Mouse (Mus musculus) kidney, embryonic 16.5 days (tissue): ENCODE results near the gene Hip1. TPM values are rescaled to one million over a fixed set of nuclear protein-coding genes. Genes with fewer than 3 reads are reported as not detected.

Experiments
- ATAC-seq: fragments of 200-750 bp; cut with Nextera tagmentation; 2 replicates; pipeline ENCODE4 v1.8.0; 2017; ENCODE audit warnings: moderate TSS enrichment; ENCODE audit not compliant: low FRiP score, low TSS enrichment
- H3K27ac ChIP-seq: fragments of 300-500 bp; sonication (generic); 2 replicates; pipeline ENCODE4 v1.5.1; 2014; ENCODE audit warnings: low read length
- H3K27me3 ChIP-seq: fragments of 300-500 bp; sonication (generic); 2 replicates; pipeline ENCODE4 v1.6.1; 2014; ENCODE audit warnings: low read length, control low read depth, mixed read lengths; ENCODE audit not compliant: insufficient read depth
- H3K36me3 ChIP-seq: fragments of 300-500 bp; sonication (generic); 2 replicates; pipeline ENCODE4 v1.6.1; 2014; ENCODE audit warnings: low read length, control low read depth, mixed read lengths; ENCODE audit not compliant: insufficient read depth
- H3K4me1 ChIP-seq: fragments of 300-500 bp; sonication (generic); 2 replicates; pipeline ENCODE4 v1.6.1; 2014; ENCODE audit warnings: low read length, control low read depth, mixed read lengths; ENCODE audit not compliant: insufficient read depth
- H3K4me2 ChIP-seq: fragments of 300-500 bp; sonication (generic); replicated peaks from 2 replicates; pipeline ENCODE4 v1.6.1; 2014; ENCODE audit warnings: low read depth, low read length
- H3K4me3 ChIP-seq: fragments of 300-500 bp; sonication (generic); 2 replicates; pipeline ENCODE4 v1.5.1; 2014; ENCODE audit warnings: mild to moderate bottlenecking, low read length
- H3K9ac ChIP-seq: fragments of 300-500 bp; sonication (generic); replicated peaks from 2 replicates; pipeline ENCODE4 v1.6.1; 2014; ENCODE audit warnings: low read length
- H3K9me3 ChIP-seq: fragments of 300-500 bp; sonication (generic); 2 replicates; pipeline ENCODE4 v1.6.1; 2016; ENCODE audit warnings: low read length, control low read depth
- WGBS: fragments of 180-500 bp; shearing (Covaris S2); extraction: QIAGEN DNeasy Blood & Tissue Kit; methylation state at CpG from one replicate; pipeline ENCODE4 v1.1.7; 2014; 5-methylcytosine and 5-hydroxymethylcytosine counted together
- polyA plus RNA-seq: library from polyadenylated mRNA; unstranded; fragments of >200 nt; fragmentation: Nextera tagmentation; extraction: Ambion mirVana; gene quantifications from 2 replicates; pipeline ENCODE4 v1.2.1, GENCODE M21; 2015

Hip1 gene
- polyA plus RNA-seq, 1 experiment from 2014 or later, result 37.1 TPM

- no peak overlapping the region for H3K4me3 ChIP-seq
- WGBS, result 88% methylated on average over 2 of the region's 2 CpGs
- no peaks in the 10 kb centered on the region for H3K27me3 ChIP-seq
- no peak overlapping the region for H3K4me2 ChIP-seq
- H3K36me3 ChIP-seq, result no peaks in the 10 kb centered on the region
- no peak overlapping the region for H3K27ac ChIP-seq
- no peak overlapping the region for H3K9ac ChIP-seq
- no peak for ATAC-seq
- H3K9me3 ChIP-seq, result no peaks in the 10 kb centered on the region
- H3K4me1 ChIP-seq, result peaks cover 10% of the 10 kb centered on the region
Measured at GRCm38 (mm10) chr5:135496489-135496888, 48.4 kb downstream of the Hip1 start.

GRCm38 (mm10) chr5:135495471-135495870 is 49.4 kb downstream of the Hip1 start:
- H3K4me2 ChIP-seq, result no peak overlapping the region
- H3K27me3 ChIP-seq, result no peaks in the 10 kb centered on the region
- no peaks in the 10 kb centered on the region for H3K36me3 ChIP-seq
- WGBS, result 95% methylated on average over 8 of the region's 8 CpGs
- H3K4me3 ChIP-seq, result no peak overlapping the region
- no peak overlapping the region for H3K27ac ChIP-seq
- H3K9me3 ChIP-seq, result no peaks in the 10 kb centered on the region
- ATAC-seq, result no peak
- H3K9ac ChIP-seq, result no peak overlapping the region
- H3K4me1 ChIP-seq, result peaks cover 6% of the 10 kb centered on the region; the same call in 1 of the 2 replicates

GRCm38 (mm10) chr5:135494183-135494910 is 50.6 kb downstream of the Hip1 start:
- no peaks in the 10 kb centered on the region for H3K27me3 ChIP-seq
- 87% methylated on average over 13 of the region's 13 CpGs for WGBS
- no peak overlapping the region for H3K4me2 ChIP-seq
- H3K9ac ChIP-seq, result no peak overlapping the region
- peaks cover 10% of the 10 kb centered on the region for H3K4me1 ChIP-seq
- H3K9me3 ChIP-seq, result no peaks in the 10 kb centered on the region
- 0 out of 2 replicates have a peak, but pooled peaks have one; percentile 57 for ATAC-seq
- H3K27ac ChIP-seq, result no peak overlapping the region
- no peak overlapping the region for H3K4me3 ChIP-seq
- H3K36me3 ChIP-seq, result no peaks in the 10 kb centered on the region

- Histone ChIP-seq H3K9ac (no peak overlapping the region), H3K27me3 (no peaks in the 10 kb centered on the region), H3K27ac (no peak overlapping the region), H3K36me3 (no peaks in the 10 kb centered on the region), H3K4me1 (peaks cover 12% of the 10 kb centered on the region), H3K4me3 (no peak overlapping the region), H3K4me2 (no peak overlapping the region), H3K9me3 (no peaks in the 10 kb centered on the region)
- 85% methylated on average over 3 of the region's 3 CpGs for WGBS
- ATAC-seq, result no peak
Measured at GRCm38 (mm10) chr5:135493095-135493494, 51.8 kb downstream of the Hip1 start.

GRCm38 (mm10) chr5:135492126-135492525 is 52.8 kb downstream of the Hip1 start:
- peaks cover 16% of the 10 kb centered on the region for H3K4me1 ChIP-seq
- H3K27me3 ChIP-seq, result no peaks in the 10 kb centered on the region
- ATAC-seq, result no peak
- WGBS, result 84% methylated on average over 2 of the region's 2 CpGs
- no peak overlapping the region for H3K27ac ChIP-seq
- no peak overlapping the region for H3K4me3 ChIP-seq
- H3K4me2 ChIP-seq, result no peak overlapping the region
- H3K36me3 ChIP-seq, result no peaks in the 10 kb centered on the region
- H3K9me3 ChIP-seq, result no peaks in the 10 kb centered on the region
- no peak overlapping the region for H3K9ac ChIP-seq

- 4% methylated on average over 13 of the region's 14 CpGs for WGBS
- Histone ChIP-seq H3K9ac (peak overlapping the region; percentile 83), H3K4me2 (peak overlapping the region; percentile 55), H3K4me3 (peak overlapping the region; percentile 74), H3K27me3 (no peaks in the 10 kb centered on the region), H3K9me3 (no peaks in the 10 kb centered on the region), H3K4me1 (peaks cover 34% of the 10 kb centered on the region), H3K36me3 (no peaks in the 10 kb centered on the region), H3K27ac (peak overlapping the region; percentile 88)
- no peak; the same call in 1 of the 2 replicates for ATAC-seq
Measured at GRCm38 (mm10) chr5:135489695-135490294, 55.1 kb downstream of the Hip1 start.

- Histone ChIP-seq H3K27me3 (no peaks in the 10 kb centered on the region), H3K9me3 (no peaks in the 10 kb centered on the region), H3K9ac (peak overlapping the region; percentile 83), H3K4me1 (peaks cover 34% of the 10 kb centered on the region), H3K4me3 (peak overlapping the region; percentile 74), H3K36me3 (no peaks in the 10 kb centered on the region), H3K27ac (peak overlapping the region; percentile 88), H3K4me2 (peak overlapping the region; percentile 55)
- WGBS, result under 1% methylated on average over 43 of the region's 59 CpGs
- peak; percentile 83 for ATAC-seq
Measured at GRCm38 (mm10) chr5:135488881-135489694, 55.8 kb downstream of the Hip1 start.

- no peaks in the 10 kb centered on the region for H3K36me3 ChIP-seq
- peak; percentile 50; the same call in 1 of the 2 replicates for ATAC-seq
- peaks cover 34% of the 10 kb centered on the region for H3K4me1 ChIP-seq
- WGBS, result under 1% methylated on average over 19 of the region's 19 CpGs
- no peaks in the 10 kb centered on the region for H3K27me3 ChIP-seq
- peak overlapping the region; percentile 88 for H3K27ac ChIP-seq
- H3K4me2 ChIP-seq, result peak overlapping the region; percentile 55
- H3K4me3 ChIP-seq, result peak overlapping the region; percentile 74
- peak overlapping the region; percentile 83 for H3K9ac ChIP-seq
- no peaks in the 10 kb centered on the region for H3K9me3 ChIP-seq
Measured at GRCm38 (mm10) chr5:135488222-135488880, 56.6 kb downstream of the Hip1 start.

GRCm38 (mm10) chr5:135485289-135485688 is 59.6 kb downstream of the Hip1 start:
- no peak overlapping the region for H3K27ac ChIP-seq
- 42% methylated on average over 3 of the region's 3 CpGs for WGBS

More at GRCm38 (mm10) chr5:135485289-135485688, 59.6 kb downstream of the Hip1 start:
- H3K27me3 ChIP-seq, result no peaks in the 10 kb centered on the region
- H3K9ac ChIP-seq, result no peak overlapping the region
- ATAC-seq, result no peak
- no peak overlapping the region for H3K4me2 ChIP-seq
- H3K4me3 ChIP-seq, result no peak overlapping the region
- H3K4me1 ChIP-seq, result peaks cover 34% of the 10 kb centered on the region
- peaks cover 11% of the 10 kb centered on the region for H3K36me3 ChIP-seq
- no peaks in the 10 kb centered on the region for H3K9me3 ChIP-seq
